Mouse (Mus musculus): ENCODE results near the gene Map7.

The Map7 gene

GRCm38 (mm10) chr10:20148130-20148772 is at the start of gene Map7:
Map7 (plus strand) TSS chr10:20148471.
- DNase-seq: no peak

DNA sequence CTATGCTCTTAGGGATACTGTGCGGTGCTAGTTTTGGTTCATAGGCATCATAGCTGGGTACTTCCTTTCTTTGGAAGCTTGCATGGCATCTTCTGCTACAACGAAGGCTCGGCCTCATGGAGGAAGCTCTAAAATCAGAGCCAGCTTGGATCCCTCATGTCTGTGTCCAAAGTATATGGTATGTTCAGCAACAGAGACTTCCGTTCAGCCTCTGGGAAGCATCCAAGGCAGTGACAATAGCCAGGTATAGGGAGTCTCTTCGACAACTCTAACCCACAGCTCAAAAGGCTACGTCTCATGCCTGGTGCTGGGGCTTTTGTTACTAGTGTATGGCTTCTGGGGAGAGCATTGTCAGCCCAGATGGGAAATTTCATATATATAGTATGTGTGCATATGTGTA is 46.8 kb upstream of the Map7 start:
- DNase-seq: no peak

DNA sequence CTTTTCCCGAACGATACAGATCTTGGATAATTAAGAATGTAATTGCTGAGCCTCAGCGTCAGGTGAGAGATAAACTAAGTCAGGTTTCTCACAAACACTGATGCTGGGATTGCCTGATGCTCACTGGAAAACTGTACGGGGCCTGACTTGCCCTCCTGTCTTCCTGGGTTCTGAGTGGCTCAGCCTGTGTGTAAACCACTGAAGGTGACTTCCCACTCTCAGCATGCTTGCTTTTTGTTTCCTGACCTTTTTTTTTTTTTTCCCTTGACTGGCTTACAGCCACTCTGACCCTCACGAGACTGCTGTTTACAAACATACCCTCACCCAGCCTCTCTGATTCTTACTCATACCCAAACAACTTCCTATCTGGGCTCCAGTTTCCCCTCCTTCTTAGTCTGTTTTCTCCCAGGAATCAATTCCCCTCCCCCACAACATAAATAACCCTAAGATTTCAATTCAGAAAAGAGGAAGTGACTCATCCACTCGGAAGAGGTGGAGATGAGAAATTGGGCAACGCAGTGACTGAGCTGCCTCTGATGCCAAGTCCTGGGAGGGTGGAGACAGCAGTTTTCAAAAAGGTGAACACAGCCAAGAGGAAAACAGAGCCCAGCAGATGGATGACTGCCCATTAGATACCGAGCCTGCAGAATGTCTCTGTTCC is 43.9 kb upstream of the Map7 start:
- peak; percentile 45 for DNase-seq

DNA sequence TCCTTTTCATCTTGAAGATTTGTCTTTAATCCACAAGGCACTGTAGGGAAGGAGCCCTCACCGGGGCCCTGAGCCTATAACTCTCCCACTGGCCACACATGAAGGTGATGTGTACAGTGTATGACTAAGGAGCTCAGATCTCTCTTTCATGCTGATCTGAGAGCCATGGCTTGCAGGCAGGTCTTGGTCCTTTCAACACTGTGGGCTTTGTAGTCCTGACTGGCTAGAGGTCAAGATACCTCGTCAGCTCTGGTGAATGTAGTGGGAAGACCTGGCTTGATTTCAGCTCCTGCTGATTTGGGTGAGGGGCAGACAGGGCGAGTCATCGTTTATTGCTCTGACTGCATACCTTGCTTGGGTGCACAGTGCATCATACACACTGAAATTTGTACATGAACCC is 42.7 kb upstream of the Map7 start:
- no peak for DNase-seq

DNA sequence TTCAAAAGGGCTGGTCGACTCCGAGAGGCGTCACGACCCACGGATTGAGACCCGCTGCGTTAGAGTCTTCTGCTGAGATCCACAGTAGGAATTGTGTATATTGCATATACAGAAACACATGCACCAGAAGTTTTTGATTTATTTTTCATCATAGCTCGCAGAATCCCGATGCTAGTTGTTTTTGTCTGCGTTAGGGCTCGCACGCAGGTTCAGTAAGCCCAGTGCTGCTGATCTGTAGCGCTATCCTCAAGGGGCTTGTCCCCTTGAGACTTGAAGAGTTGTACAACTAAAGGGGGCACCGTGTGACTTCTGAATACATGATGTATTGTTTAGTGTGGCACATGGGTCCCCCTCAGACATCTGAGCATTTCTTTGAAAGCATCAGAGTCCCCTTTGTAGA is 41.2 kb upstream of the Map7 start:
- DNase-seq: no peak

- no peak for DNase-seq
Observed at GRCm38 (mm10) chr10:20111508-20111907, 36.8 kb upstream of the Map7 start.

DNA sequence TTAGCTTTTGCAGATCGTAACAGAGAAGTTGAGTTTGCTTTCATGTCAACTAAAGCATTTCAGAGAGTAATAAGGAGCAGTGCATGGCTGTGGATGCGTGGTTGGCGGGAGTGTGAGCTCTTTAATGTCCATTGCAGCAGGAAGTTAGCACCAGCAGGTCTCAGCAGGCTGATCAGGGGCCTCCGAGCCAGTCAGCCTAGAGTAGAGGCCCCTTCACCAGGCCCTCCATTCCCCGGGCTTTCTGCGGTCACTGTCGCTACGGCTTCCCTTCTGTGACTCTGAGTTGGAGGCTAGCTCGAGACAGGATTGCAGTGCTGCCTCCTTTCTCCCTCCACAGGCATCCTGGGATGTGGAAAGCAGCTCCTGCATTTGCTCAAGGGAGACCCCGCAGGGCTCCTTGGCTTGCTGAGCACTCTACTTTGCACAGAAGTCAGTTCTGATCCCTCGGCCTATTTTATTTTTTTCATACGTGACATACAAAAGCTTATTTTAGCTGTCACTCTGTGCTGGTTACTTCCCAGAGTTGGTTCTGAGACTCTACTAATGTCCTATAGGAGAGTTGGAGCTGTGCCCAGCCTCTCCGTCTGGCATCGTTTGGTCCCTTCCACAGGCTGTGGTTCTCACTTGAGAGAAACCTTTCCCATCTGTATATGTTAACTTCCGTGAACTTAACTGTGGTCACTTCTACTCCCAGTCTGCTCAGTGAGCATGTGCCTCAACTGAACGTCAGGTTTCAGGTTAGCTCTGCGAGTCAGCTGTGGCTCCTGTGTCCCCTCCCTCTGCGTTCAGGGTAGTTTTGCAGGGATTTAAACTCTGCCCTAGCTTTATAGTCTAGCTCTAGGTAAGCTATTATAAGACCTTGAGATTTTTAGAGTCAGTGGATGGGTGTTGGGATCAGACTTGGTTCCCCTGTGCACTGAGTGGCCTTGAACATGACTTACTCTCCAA is 36.0 kb upstream of the Map7 start:
- no peak for DNase-seq

- DNase-seq: no peak
Observed at GRCm38 (mm10) chr10:20119504-20120425, 28.5 kb upstream of the Map7 start.

- no peak for DNase-seq
Observed at GRCm38 (mm10) chr10:20121981-20122380, 26.3 kb upstream of the Map7 start.

DNA sequence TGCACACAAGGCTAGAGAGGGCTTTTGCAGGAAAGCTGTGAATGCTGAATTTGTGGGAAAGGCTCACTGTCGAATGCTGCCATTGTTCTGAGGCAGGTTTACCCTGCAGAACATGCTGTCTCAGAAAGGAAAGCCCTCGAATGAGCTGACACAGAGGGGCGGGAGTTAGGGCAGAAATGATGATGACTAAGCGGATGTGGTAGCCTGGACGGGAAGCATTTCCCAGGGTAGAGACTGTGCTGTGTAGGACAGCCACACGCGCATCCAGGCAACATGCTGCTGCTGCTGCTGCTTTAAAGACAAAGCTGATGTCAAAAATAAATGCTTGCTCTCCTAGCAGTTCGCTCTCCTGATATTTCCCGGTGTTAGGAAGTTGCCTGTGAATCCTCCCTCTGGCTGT is 24.9 kb upstream of the Map7 start:
- DNase-seq: peak; percentile 37

GRCm38 (mm10) chr10:20124576-20124975 is 23.7 kb upstream of the Map7 start:
- no peak for DNase-seq

DNA sequence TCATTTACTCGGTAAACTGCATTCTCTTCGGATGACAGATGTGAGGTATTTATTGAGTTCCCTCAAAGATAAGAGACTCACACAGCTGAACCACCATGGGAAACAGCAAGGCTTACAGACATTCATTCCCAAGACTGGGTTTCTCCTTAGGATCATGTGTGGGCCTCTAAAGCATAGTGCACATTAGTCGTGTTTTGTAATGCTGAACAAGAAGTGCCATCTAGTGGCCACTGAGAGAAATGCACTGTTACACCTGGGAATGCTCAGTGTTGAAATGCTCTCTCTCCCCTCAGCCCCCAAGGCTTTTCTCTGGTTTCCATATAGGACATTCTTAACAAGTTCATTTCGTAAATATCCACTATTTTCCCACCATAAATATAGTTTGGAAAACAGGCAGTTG is 23.0 kb upstream of the Map7 start:
- peak; percentile 73 for DNase-seq

DNA sequence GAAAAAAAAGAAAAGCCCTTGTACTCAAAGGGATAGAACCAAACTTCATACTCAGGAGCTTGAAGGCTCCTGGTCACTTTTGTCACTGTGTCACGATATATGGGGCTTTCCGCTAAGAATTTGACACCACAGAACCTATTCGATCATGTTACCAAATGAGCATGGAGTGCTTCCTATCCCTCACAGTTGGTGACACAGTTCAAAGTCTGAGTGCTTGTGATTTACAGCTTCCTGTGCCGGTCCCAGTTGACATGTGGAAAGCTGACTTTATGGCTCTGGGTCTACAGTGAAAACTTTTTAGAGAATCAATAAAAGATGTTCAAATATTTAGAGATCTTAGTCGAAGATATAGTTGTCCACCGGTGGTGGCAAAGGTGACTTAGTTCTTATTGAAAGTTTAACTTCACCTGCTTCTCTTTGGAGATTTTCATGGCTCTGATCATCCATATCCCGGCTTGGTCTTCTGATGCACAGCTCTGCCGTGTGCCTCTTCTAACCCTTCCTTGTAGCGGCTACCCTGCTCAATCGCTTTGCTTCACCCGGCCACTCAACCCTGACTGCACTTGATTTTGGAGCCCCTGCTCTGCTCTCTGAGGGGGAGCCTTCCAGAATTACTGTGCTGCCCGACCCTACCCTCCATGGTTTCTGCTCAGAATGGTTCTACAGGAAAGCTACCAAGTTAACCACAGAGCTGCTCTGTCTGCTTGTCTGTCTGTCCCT is 15.2 kb upstream of the Map7 start:
- no peak for DNase-seq

GRCm38 (mm10) chr10:20135350-20136058 is 12.8 kb upstream of the Map7 start:
- DNase-seq: peak; percentile 50

DNA sequence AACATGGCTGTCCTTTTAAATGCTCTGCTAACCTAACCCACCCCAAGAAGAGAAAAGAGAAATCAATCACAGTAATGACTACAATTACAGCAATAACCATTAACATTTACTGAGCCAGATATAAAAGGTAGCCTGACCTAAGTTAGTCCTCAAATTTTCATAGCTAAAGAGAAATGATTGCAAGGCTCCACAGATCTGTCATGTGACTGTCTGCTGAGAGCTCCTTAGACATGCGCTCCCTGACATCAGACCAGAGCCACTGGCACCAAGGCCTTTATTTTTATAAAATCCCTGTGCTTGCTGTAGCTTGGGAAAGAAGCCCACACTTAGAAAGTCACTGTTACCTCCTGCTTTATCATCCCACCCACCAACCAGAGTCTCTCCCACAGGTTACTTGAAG is 11.8 kb upstream of the Map7 start:
- DNase-seq: no peak

- no peak for DNase-seq
Observed at GRCm38 (mm10) chr10:20141376-20141775, 6.9 kb upstream of the Map7 start.

DNA sequence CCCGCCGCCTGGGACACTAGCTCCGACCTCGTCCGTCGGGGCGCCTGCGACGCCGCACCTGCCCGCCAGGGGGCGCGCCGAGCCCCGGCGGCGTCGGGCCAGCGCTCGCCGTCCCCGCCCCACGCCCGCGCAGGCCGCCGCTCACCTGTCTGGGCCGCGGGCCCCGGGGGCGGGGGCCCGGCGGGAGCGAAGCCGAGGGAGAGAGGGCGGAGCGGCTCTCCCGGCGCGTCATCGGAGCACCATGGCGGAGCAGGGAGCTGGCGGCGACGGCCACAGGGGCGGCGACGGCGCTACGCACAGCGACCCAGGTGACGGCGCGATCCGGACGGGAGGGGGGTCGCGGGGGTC is 476 bp downstream of the Map7 start:
- DNase-seq: peak; percentile 84

DNA sequence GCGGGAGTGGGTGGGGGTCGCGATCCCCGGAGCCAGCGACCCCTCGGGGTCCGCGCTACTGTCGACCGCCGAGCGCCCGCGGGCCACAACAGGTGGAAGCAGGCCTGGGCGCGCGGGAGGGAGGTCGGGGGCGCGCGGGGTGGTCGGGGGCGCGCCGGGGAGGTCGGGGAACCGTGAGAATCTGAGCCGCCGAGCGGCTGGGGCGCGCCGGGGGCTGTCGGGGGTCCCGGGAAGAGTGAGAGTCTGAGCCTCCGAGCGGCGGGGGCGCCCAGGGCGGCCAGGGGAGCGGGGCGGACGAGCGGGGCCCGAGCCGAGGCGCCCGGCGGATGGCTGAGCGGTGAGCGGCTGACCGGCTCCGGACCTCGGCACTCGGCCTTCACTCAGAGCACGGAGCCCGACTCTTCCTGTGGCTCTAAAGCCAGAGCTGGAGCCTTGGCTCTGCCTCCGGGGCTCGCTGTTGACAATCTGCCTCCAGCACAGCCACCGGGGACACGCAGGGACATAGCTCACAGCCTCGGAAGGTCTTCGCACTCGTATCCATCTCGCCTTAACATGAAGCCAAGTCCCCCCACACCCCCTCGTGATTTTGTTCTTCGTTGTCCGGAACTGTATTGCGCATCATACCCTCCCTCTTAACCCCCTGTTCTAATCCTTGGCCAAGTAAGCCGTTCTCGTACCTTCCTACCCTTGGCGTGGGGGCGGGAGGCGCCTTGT is 1.0 kb downstream of the Map7 start:
- DNase-seq: peak; percentile 71

DNA sequence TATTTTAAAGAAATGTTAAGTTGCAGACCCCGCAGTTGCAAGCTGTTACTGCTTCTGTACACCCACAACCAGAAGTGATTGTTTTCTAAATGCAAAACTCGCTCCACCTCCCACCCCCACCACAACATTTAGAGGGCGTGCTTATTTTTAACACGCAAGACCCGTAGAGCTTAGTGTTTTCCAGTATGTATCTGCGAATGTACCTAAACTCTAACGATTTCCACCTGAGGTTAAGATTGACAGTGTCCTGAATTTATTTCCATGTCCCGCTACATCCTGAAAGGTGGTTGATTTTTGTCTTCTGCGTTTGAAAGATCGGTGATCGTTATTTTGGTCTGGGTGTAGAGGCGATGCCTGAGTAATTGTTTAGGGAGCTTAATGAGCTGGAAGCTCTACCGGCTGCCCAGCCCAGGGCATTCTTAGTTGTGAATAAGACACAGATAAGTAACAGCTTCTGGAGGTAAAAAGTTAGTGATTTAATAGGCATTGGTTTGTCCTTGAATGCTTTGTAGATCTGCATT is 1.6 kb downstream of the Map7 start:
- DNase-seq: no peak

DNA sequence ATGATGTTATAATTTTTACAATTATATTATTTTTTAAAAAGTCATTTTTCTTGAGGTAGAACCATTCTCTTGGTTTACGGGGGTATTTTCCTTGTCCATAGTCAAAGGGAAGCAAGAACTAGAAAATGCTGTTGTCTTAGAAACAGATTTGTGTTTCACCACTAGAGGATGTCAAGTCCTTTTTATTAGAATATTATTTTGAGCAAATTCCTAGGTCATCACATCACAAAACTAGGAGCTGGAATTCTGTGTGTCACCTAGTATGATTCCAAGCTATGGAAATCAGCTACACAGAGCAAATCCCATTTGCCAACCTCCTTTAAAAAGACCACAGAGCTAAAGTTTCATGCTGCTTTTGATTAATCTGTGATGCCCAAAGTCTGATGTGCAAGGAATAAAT is 3.9 kb downstream of the Map7 start:
- DNase-seq: no peak
